ENCODE assay signal across 15 mouse cellular contexts in genomic region chrX:71434860-71435259, GRCm38 (mm10). TPM values are rescaled to one million over a fixed set of nuclear protein-coding genes. Genes with fewer than 3 reads are reported as not detected.
A peak's percentile ranks its signal among the peaks of the same experiment; 100 is the strongest.
DNase-seq lines count a peak whose midpoint lies in the region; ATAC-seq lines count a peak whose summit lies in the region.
"Had no signal": no experiment of that assay in that cellular context is flagged by ENCODE, and none has a peak within 500 bp of the region (broad histone marks: within the 10 kb centered on the region; RNA-seq: fewer than 3 reads in every experiment).

No protein-coding gene starts in this region.

- H3K4me3 ChIP-seq in forebrain, embryonic 14.5 days (ENCODE audit: low read depth, low read length): no peak overlapping the region
- no peak overlapping the region for H3K4me3 ChIP-seq in midbrain, embryonic 12.5 days
- H3K4me3 ChIP-seq: heart, embryonic 13.5 days; myocyte had no signal

- 47% methylated on average over 8 of the region's 8 CpGs for WGBS in forebrain, embryonic 14.5 days
- WGBS in midbrain, embryonic 12.5 days: 46% methylated on average over 8 of the region's 8 CpGs

- peak; percentile 86 for ATAC-seq in forebrain, embryonic 14.5 days
- 0 out of 2 replicates have a peak, but pooled peaks have one; percentile 12 for ATAC-seq in midbrain, embryonic 12.5 days (ENCODE audit: low FRiP score, low read depth)
- ATAC-seq in erythroblast, adult 5-6 weeks (replicated peaks; ENCODE audit: low FRiP score, poor library complexity, severe bottlenecking): no peak

- peak; percentile 69 for DNase-seq in adrenal gland, adult 2 months
- DNase-seq in adrenal gland, postnatal 4 days (ENCODE audit: low spot score in 2 of 2): no peak
- DNase-seq in adrenal gland, postnatal 36 days: peak; percentile 66 to 67
- DNase-seq in forebrain, embryonic 14.5 days (ENCODE audit: low spot score): peak; percentile 47
- no peak for DNase-seq in cerebellum, postnatal 4 days (ENCODE audit: low spot score in 2 of 2)
- no peak for DNase-seq in left cerebral cortex, adult 9 months (ENCODE audit: low spot score in 2 of 2)
- DNase-seq: cerebellum, adult 2 months; kidney, adult 18-20 months; liver; lung, postnatal 14 days; right cerebral cortex, postnatal 25 days had no signal

- H3K27me3 ChIP-seq in forebrain, embryonic 14.5 days (replicated peaks; ENCODE audit: control insufficient read depth, insufficient read depth, low read length): no peaks in the 10 kb centered on the region
- peaks cover 9% of the 10 kb centered on the region; the same call in 1 of the 2 replicates for H3K27me3 ChIP-seq in midbrain, embryonic 12.5 days
- H3K27me3 ChIP-seq: heart, embryonic 13.5 days had no signal

- peaks cover 3% of the 10 kb centered on the region; the same call in 1 of the 2 replicates for H3K36me3 ChIP-seq in forebrain, embryonic 14.5 days (ENCODE audit: control insufficient read depth, insufficient read depth, low read length)
- H3K36me3 ChIP-seq in midbrain, embryonic 12.5 days: no peaks in the 10 kb centered on the region

- H3K9me3 ChIP-seq in forebrain, embryonic 14.5 days (replicated peaks; ENCODE audit: control insufficient read depth, low read length): no peaks in the 10 kb centered on the region
- H3K9me3 ChIP-seq in midbrain, embryonic 12.5 days: no peaks in the 10 kb centered on the region
- H3K9me3 ChIP-seq: heart, embryonic 13.5 days had no signal

- H3K4me2 ChIP-seq in forebrain, embryonic 14.5 days (ENCODE audit: low read length): no peak overlapping the region
- no peak overlapping the region for H3K4me2 ChIP-seq in midbrain, embryonic 12.5 days (replicated peaks)
- H3K4me2 ChIP-seq: heart, embryonic 13.5 days had no signal

- no peak overlapping the region for H3K9ac ChIP-seq in forebrain, embryonic 14.5 days (ENCODE audit: low read length)
- H3K9ac ChIP-seq in midbrain, embryonic 12.5 days (replicated peaks): no peak overlapping the region
- H3K9ac ChIP-seq: heart, embryonic 13.5 days had no signal

- no peak overlapping the region for H3K27ac ChIP-seq in forebrain, embryonic 14.5 days (ENCODE audit: low read depth, low read length)
- no peak overlapping the region for H3K27ac ChIP-seq in midbrain, embryonic 12.5 days (replicated peaks)
- H3K27ac ChIP-seq: heart, embryonic 13.5 days had no signal

- 0 out of 2 replicates have a peak, but pooled peaks cover 3% of the 10 kb centered on the region for H3K4me1 ChIP-seq in forebrain, embryonic 14.5 days (ENCODE audit: control insufficient read depth, insufficient read depth, low read length)
- H3K4me1 ChIP-seq in midbrain, embryonic 12.5 days: no peaks in the 10 kb centered on the region
- H3K4me1 ChIP-seq: heart, embryonic 13.5 days had no signal

RNA-seq across cellular contexts. Expression of gene Cd99l2, which starts 57.8 kb away (rescaled TPM):
- 100 to 1,000 TPM in 1 of 2 experiments, 10 to 100 TPM in 1; 78.0 to 110 TPM for total RNA-seq in adrenal gland, adult 2 months (2021)
- polyA plus RNA-seq in adrenal gland, adult 2 months (2012; rRNA removed): 18.7 and 21.4 TPM in 2 replicates
- total RNA-seq in adrenal gland, postnatal 4 days (2021): 10 to 100 TPM; 64.1 to 66.0 TPM
- total RNA-seq in adrenal gland, postnatal 36 days (2021): 10 to 100 TPM; 84.0 to 93.2 TPM
- polyA plus RNA-seq in forebrain, embryonic 14.5 days (2014; fragmentation: Nextera tagmentation; extraction: Ambion mirVana): 48.8 and 50.2 TPM in 2 replicates
- polyA plus RNA-seq in midbrain, embryonic 12.5 days (2016; fragmentation: Nextera tagmentation; extraction: Ambion mirVana): 38.6 and 40.0 TPM in 2 replicates
- total RNA-seq in erythroblast, adult 5-6 weeks (2015; ENCODE audit: low replicate concordance): 0.77 and 6.1 TPM in 2 replicates
- total RNA-seq in erythroblast, adult 5-6 weeks (2017; ENCODE audit: low replicate concordance): 6.3 and 7.0 TPM in 2 replicates

Comparison
In these comparisons a context has a peak if more than half of its experiments do, and no peak if none do; other contexts are left out.
1. DNase-seq: peak in adrenal gland, adult 2 months (single experiment), adrenal gland, postnatal 36 days (2 of 2) and forebrain, embryonic 14.5 days (single experiment); none in adrenal gland, postnatal 4 days (0 of 2), cerebellum, postnatal 4 days (0 of 2) and left cerebral cortex, adult 9 months (0 of 2).
2. RNA of gene Cd99l2, which starts 57.8 kb away (total RNA-seq): 78.0 to 110 TPM in adrenal gland, adult 2 months, 84.0 to 93.2 TPM in adrenal gland, postnatal 36 days and 64.1 to 66.0 TPM in adrenal gland, postnatal 4 days; 0.77 to 7.0 TPM in erythroblast, adult 5-6 weeks; every median in the first group is over 4 times any median in the second.